Mouse (Mus musculus): ENCODE measurements at regions not wholly inside any gene's neighbourhood (a gene's known extent, or its start where the extent isn't known, plus 50 kb on each side); places are given as distances from the start of the nearest gene placed in this dataset.

DNA sequence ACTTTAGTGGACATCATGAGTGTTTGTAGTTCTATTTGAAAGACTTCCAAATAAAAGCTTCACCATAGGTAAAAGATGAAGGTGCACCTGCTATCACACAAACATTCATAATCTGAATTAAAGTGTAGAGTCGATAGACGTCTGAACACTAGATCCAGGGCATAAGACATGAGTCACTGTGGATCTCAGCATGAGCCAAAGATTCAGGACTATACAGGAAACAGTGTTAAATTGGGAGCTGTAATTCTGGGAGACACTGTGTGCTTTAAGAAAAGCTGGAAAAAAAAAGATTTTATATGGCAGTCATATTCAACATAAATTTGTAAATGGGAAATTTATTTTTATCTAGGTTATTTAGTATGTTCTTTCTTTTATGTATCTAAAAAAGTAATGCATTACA lies 160.5 kb downstream of the Pdha2 start:
- intact Hi-C loops (cut with DNase I), result no loop called here
- DNase-seq (ENCODE audit: low spot score in 2 of 2), result no peak

DNA sequence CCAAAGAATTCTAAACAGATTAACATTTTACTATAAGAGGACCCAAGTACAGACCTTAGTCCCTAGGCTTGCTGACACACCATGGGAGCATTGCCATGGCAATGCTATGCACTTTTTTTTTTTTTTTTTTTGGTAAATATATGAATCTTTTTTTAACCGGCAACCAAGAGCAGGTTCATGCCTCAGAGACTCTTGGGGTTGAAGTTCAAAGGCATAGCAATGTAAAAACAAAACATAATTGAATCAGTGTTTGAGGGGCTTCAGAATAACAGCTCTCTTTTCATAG lies 197.9 kb downstream of the Pdha2 start:
- intact Hi-C loops (cut with DNase I), result no loop called here
- DNase-seq (ENCODE audit: low spot score in 2 of 2), result no peak

DNA sequence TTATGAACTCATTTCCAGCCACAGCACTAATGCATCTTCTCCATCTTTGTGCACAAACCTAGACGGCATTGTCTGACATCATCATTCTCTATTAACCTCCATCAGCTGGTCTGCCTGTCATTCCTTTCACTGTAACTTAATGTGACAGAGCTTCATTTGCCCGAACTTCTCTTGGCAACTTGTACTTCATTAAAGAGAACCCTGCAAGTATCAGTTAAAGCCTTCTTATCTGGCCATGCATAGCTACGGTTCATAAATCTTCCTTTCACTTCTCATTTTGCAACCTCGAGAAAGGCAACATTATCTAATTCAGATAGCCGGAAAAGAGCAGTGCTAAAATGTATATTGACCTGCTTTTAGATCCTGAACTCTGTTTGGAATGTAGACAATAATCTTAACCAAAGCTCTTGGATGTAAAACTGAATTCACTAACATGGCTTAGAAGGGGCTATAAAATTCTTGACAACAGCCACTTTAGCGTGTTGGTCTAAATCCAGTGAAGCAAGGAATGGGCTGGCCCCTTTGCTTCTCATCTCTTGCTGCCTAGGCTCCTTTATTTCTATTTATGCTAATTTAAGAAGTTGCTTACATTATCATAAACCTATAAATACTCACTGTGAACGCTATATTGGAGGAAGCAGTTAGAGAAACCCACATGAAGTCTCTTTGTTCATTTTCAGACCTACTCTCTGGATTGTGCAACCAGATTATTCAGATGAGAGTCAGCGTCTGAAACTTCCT lies 198.5 kb downstream of the Pdha2 start:
- no peak for DNase-seq (ENCODE audit: low spot score in 2 of 2)

DNA sequence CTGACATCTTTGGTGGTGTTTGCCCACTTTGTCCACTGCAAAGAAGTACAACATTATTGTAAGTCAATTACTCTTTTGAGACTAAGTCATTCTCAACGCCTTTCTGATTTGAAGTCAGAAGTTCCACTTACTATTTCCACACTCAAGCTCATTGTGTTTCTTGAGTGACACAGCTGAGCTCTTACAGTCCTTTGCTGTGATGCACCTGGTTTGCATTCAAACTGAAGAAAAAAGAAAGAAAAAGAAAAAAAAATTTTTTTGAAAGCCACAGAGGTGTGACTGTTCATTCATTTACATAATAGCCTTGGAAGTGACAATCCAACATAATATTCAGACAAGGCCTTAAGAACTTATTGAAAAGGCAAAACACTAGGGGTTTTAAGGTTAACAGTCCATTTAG lies 199.2 kb downstream of the Pdha2 start:
- intact Hi-C loops (cut with DNase I), result no loop called here
- DNase-seq (ENCODE audit: low spot score in 2 of 2), result no peak

More for the DNA sequence above, 198.5 kb downstream of the Pdha2 start:
- intact Hi-C loops (cut with DNase I), result no loop called here

DNA sequence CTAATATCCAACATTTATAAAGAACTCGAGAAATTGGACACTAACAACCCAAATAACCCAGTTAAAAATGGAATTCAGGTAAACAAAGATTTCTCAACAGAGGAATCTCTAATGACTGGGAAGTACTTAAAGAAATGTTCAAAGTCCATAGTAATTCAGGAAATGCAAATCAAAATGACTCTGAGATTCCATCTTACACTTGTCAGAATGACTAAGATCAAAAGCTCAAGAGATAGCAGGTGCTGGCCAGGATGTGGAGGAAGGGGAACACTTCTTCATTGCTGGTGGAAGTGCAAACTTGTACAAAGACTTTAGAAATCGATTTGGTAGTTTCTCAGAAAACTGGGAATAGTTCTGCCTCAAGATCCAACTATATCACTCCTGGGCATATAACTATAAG lies 203.4 kb downstream of the Pdha2 start:
- intact Hi-C loops (cut with DNase I), result no loop called here
- no peak for DNase-seq (ENCODE audit: low spot score in 2 of 2)

DNA sequence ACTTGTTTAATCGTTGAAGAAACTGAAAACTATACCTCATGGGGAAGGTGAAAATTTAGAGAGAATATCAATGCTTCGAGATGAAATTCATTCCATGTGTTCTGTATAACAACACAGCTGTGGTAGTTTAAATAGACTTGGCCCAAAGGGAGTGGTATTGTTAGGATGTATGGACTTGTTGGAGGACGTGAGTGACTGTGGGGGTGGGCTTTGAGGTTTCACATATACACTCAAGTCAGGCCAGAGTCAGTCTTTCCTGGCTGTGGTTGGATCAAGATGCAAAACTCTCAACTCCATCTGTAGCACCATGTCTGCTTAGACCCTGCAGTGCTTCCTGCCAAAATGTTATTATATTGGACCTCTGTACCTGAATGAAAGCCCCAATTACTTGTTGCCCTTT lies 206.3 kb downstream of the Pdha2 start:
- intact Hi-C loops (cut with DNase I), result no loop called here
- DNase-seq (ENCODE audit: low spot score in 2 of 2), result no peak

DNA sequence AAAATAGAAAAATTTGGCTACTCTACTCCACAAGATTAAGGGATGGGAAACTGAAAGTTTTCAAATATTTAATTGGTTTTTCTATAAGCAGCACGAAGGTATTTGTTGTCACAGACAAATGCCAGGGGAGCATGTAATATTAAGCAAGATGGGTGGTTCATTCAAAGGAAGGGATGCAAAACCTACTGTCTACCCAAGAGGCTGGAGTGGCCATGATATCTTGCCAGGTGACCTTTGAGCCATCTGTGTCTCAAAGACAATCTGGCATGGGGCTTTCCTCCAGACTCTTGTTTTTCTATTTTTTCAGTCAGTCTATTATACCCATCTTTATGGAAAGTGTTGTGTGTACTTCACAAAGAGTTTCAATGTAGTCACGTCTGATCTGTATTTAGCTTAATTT lies 208.6 kb downstream of the Pdha2 start:
- intact Hi-C loops (cut with DNase I), result no loop called here
- DNase-seq (ENCODE audit: low spot score in 2 of 2), result no peak

DNA sequence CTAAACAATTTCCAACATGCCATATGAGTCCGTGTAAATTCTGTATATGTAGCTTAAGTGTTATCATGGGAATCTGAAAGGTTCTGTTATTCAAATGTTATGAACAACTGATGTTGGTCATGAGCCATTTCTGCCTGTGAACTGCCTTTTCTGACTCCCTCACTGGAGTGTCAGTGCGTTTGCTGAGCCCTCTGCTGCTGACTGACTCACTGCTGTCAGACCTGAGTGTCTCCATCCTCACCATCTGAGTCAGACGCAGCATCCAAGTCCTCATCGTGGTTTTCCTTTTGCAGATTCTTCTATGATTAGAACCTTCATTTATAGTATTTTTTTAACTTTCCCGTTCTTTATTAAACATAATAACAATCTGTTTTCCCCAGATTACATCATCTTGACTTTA lies 223.9 kb downstream of the Pdha2 start:
- DNase-seq (ENCODE audit: low spot score in 2 of 2), result no peak
- intact Hi-C loops (cut with DNase I), result no loop called here

DNA sequence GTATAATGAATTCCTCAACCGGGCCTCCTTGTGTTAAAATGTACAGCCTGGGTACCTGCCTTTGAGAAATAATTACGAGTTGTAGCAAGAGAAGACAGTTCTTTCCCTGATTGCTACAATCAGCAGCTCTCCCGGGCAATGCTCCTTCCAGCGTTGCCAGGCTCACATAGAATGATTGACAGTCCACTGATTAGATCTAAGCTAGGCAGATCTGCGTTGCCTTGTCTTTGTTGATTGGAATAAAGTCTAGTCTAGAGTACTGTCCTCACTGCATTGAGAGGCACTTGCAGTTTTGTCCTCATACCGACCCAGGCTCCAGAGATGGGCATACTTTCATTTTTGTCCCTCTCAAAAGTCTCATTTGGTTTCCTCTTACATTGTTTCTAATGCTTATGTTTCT lies 238.6 kb downstream of the Pdha2 start:
- DNase-seq (ENCODE audit: low spot score in 2 of 2), result no peak
- intact Hi-C loops (cut with DNase I), result no loop called here

DNA sequence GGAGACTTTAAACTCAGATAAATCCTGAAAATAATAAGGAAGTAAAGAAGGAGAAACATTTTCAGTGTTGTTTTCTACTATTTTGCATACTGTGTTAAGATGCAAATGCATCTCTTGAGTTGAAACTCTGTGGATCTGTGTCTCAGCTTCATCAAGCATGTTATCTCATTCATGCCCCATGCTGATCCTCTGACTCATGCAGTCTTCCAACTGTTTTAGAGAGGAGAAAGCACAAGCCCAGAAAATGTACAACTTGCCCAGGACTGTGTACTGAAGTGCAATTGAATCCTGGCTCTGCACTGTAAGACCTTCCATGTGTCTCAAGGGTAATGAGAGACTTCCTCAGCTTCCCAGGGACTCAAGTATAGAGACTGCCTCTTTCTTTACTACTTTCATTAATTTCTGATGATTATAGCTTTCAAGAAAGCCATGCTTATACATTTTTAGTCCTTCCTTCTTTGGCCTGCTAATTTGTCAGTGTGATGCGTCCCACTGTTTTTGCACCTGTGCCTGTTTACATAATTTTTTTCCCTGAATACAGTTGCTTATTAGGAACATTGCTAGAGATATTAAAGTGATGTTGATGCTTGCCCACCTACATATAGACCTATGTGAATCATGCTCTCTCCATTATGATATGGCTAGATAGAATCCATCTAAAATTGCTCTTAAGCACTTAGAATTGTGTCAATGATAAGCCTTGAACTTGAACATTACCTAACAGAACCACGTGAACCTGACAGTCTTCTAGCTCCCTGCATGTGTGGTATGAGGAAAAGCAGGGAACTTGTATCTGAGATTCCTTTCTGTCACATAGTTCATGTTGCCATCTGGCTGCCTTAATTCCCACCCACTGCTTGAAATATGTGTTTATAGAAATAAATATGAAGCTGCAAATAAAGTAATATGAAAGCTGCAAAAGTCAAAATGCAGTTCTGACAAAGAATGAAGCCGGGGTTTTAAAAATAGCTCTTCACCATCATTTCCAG lies 242.0 kb downstream of the Pdha2 start:
- DNase-seq (ENCODE audit: low spot score in 2 of 2), result no peak
- intact Hi-C loops (cut with DNase I), result no loop called here

DNA sequence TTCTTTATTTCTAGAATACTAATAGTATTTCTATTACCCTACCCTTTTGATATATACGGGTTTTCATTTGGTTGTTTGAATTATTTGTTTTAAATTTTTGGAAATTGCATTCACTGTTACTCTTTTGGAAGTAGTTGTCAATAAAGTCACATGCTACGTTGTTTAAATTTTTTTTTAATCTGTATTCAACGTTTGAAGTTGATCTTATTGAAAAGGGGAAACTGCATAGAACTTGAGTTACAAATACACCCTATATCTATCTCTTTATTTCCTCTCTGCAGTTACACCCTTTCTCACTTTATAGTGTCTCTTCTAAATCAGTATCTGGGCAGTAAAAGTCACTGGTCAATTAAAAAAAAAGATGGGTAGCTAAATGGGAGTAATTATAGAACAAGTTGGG lies 243.6 kb downstream of the Pdha2 start:
- no peak for DNase-seq (ENCODE audit: low spot score in 2 of 2)
- intact Hi-C loops (cut with DNase I), result no loop called here

DNA sequence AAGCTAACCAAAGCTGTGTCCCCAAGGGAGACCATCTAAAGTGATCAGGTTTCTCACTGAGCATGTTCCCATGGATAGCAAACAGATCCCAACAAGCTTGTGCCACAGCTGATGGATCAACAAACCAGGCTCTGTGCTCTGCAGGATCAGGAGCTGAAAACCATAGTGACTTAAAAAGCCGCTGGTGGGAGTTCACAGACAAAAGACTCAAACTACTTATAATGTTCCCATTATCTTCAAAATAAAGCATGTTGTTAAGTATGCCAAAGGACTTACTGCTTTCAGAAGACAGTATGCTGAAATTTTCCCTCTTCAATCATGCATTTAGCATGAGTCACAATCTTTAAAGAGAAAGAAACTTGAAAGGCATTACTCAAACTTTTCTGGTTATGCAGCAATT lies 254.5 kb downstream of the Pdha2 start:
- intact Hi-C loops (cut with DNase I), result no loop called here
- DNase-seq (ENCODE audit: low spot score in 2 of 2), result no peak

DNA sequence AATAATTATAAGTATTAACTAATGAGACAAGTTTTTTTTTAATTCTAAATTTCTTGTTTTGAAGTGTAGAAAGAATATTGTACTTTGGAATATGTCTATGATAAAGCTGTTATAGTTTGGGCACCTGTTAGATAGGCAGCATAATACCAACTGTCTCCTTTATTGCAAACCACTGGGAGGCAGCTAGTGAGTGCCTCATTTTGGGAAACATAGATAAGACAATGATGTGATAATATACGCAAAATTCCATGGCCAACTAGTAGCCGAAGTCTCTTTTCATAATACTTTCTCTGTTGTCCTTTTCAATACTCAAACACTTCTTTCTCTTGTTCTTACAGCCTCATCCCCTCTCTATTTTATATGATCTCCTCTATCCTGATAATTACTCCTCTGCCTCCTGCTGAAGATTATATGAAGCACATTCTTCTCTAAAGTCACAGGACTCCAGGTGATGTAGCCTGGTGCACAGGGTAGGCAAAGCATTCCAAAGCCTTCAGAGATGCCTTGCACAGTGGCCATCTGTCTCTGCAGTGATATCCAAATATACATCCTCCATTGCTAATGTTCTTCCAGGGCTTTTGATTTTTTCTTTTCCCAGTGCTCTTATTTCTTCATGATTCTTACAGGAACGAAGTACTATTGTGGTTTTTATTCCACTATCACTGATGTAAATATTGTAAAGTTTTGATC lies 259.9 kb downstream of the Pdha2 start:
- intact Hi-C loops (cut with DNase I), result no loop called here

DNA sequence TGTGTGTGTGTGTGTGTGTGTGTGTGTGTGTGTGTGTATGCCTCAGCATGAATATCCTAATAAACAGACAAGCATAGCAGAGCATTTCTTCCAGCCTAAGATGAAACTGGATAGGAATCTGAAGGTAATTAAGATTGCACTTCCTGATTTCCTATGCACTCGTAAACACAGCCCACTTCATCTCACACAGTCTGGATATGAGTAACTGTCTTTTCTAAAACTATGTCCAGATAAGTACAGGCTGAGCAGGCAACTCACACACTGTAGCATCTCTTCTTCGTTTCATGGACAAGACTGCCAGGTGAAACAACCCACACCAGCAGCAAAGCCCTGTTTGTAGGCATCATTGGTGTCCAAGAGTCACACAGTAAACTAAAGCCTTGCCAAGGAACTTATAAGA lies 261.1 kb downstream of the Pdha2 start:
- DNase-seq (ENCODE audit: low spot score in 2 of 2), result no peak
- intact Hi-C loops (cut with DNase I), result no loop called here

More for the DNA sequence above, 259.9 kb downstream of the Pdha2 start:
- no peak for DNase-seq (ENCODE audit: low spot score in 2 of 2)

DNA sequence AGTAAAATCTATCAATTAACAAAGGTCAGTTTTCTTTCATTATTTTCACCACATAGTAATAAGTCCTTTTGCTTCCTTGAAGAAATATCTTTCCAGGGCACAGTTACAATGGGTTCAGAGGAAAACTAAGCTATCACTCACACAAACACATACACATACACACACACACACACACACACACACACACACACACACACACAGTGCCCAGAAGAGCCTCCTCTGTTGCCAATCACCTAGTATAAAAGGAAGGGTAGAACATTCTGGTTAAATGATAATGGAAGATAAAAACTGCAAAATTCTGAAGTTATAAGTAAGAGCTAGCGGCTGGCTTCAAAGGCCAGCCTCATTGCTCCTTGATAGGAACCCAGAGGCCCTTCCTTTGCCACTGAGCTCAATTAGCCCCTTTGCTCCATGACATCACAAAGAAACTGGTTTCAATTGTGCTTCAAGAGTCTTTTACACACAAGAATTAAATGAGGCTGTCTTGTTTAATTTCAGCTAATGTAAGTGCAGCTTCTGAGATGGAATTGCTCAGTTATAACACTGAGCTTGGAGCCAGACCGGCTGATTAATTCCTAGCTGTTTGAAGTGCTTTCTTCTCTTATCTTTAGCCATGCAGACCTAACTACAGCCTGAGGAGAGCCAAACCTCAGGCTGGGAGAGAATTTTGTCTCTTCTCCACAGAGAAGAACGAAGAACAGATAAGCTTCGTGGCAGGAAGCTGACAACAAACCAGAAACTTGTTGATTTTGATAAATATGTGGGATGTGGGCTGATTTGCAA lies 262.1 kb downstream of the Pdha2 start:
- intact Hi-C loops (cut with DNase I), result no loop called here

DNA sequence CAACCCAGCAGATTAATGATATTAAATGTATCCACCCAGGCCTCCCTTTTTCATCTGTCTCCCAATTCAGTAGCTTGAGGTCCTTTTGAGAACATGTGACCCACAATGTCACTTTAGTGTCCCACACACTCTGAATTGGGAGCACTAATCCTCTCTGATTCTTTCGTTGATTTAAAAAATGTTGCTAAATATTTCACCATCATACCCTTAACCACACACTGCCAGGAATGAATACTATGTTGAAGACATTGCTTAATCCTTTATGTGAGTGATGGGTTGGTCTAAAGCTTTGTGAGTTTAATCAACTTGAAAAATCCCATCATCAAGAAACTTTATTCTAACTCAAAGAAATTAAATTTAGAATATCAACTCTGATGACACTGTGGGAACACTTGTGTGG lies 269.7 kb downstream of the Pdha2 start:
- DNase-seq (ENCODE audit: low spot score in 2 of 2), result no peak
- intact Hi-C loops (cut with DNase I), result no loop called here

More for the DNA sequence above, 262.1 kb downstream of the Pdha2 start:
- no peak for DNase-seq (ENCODE audit: low spot score in 2 of 2)

DNA sequence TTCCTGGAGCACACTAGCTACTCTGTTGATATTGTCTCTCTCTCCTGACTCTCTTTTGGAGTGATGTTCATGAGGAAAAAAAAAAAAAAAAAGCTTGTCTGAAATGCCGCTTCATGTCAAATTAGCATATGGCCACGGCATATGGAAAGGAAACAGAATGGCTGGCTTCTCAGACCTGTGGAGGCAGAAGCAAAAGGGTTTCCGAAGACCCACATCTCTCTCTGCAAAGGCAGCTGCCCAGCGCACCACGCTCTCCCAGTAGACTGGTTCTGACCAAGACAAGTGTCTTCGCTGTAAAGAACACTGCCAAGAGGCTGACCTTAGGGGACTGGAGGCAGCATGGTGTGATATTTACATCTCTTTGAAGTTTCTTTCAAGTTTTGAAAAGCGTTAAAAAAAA lies 270.3 kb downstream of the Pdha2 start:
- intact Hi-C loops (cut with DNase I), result no loop called here
- DNase-seq (ENCODE audit: low spot score in 2 of 2), result no peak

DNA sequence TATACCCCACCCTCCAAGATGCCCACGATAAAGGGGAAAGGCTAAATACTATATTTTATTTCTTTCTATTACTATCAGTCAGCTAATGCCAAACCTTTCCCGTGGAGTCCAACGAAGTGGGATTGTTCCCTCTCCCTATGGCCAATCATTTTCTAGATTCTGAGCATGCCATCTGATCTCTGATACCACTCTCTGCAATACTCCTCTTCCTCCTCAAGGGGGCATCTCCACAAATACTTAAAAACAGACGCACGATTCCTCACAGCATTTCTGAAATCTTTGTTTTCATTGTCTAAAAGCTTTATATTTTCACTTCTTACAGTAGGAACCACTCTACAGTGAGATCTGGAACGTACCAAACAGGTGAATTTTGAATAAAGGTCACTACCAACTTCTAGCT lies 270.8 kb downstream of the Pdha2 start:
- intact Hi-C loops (cut with DNase I), result no loop called here
- DNase-seq (ENCODE audit: low spot score in 2 of 2), result no peak

DNA sequence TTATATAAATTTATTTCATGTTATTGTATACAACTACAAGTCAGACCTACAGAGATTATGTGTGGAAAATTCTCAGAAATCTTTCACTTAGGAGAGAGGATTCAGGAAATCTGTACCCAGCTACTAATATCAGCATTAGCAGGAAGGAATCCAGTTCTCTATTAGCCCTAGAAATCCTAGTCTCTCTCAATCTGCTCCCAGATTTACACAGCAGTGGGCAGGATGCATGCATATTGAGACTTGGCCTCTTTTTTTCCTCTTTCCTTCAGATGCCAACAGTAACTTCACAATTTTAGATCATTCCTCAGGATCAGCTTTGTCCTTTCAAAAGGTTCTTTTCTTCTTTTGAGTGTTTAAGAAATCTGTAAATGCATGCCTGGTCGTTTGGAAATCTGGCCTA lies 279.0 kb downstream of the Pdha2 start:
- intact Hi-C loops (cut with DNase I), result no loop called here
- DNase-seq (ENCODE audit: low spot score in 2 of 2), result no peak

DNA sequence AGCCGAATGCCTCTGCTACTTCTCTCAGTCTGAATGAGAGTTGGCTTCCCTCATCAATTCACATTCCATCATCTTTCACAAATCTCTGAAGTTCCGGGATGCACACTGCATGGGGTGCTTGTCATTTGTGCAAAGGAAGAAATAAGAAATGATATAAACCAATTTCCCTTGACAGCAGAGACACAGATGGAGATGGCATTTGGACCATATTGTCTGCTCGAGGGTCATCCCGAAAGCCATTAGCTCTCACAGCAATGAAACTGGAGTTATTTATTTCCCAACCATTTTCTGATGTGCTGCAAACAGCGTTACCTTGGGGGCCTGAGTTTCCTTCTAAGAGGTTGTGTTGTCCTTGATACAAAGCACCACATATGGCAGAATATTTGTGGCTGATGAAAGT lies 285.5 kb downstream of the Pdha2 start:
- DNase-seq (ENCODE audit: low spot score in 2 of 2), result no peak
- intact Hi-C loops (cut with DNase I), result no loop called here

Measured in left cerebral cortex, postnatal 36 days (tissue).